10 mouse cellular contexts compared by ENCODE assay signal in genomic region chr6:84058671-84059141, GRCm38 (mm10). TPM values are rescaled to one million over a fixed set of nuclear protein-coding genes. Genes with fewer than 3 reads are reported as not detected.
DNase-seq lines count a peak whose midpoint lies in the region; ATAC-seq lines count a peak whose summit lies in the region.
"Had no signal": no experiment of that assay in that cellular context is flagged by ENCODE, and none has a peak within 500 bp of the region (broad histone marks: within the 10 kb centered on the region; RNA-seq: fewer than 3 reads in every experiment).

No protein-coding gene starts in this region.

- DNase-seq in neural tube, embryonic 11.5 days (ENCODE audit: low spot score) = no peak
- DNase-seq in heart, adult 9 months (ENCODE audit: low spot score in 2 of 2) = peak; percentile 79 to 84
- DNase-seq in kidney, postnatal 10 days = peak; percentile 85
- DNase-seq in midbrain, embryonic 10.5 days (ENCODE audit: low spot score) = no peak
- DNase-seq in layer of hippocampus, postnatal 36 days = no peak
- no peak for DNase-seq in urinary bladder, adult 2 months (ENCODE audit: low spot score)

- no peak overlapping the region for H3K4me2 ChIP-seq in neural tube, embryonic 11.5 days (ENCODE audit: low read depth)
- no peak overlapping the region for H3K4me2 ChIP-seq in neural tube, embryonic 15.5 days
- H3K4me2 ChIP-seq in stomach, embryonic 16.5 days (ENCODE audit: low read depth, low read length) = no peak overlapping the region
- H3K4me2 ChIP-seq: embryonic facial prominence, embryonic 15.5 days had no signal

- H3K4me1 ChIP-seq in neural tube, embryonic 11.5 days (ENCODE audit: control insufficient read depth, insufficient read depth, low read length) = no peaks in the 10 kb centered on the region
- H3K4me1 ChIP-seq in neural tube, embryonic 15.5 days = no peaks in the 10 kb centered on the region
- H3K4me1 ChIP-seq in stomach, embryonic 16.5 days (ENCODE audit: control insufficient read depth, insufficient read depth, low read length) = no peaks in the 10 kb centered on the region
- no peaks in the 10 kb centered on the region for H3K4me1 ChIP-seq in midbrain, embryonic 10.5 days

- no peak overlapping the region for H3K9ac ChIP-seq in neural tube, embryonic 11.5 days (ENCODE audit: low read length)
- no peak overlapping the region for H3K9ac ChIP-seq in neural tube, embryonic 15.5 days (replicated peaks)
- no peak overlapping the region for H3K9ac ChIP-seq in stomach, embryonic 16.5 days (ENCODE audit: low read length)
- H3K9ac ChIP-seq: embryonic facial prominence, embryonic 15.5 days had no signal

- no peak for ATAC-seq in neural tube, embryonic 11.5 days (ENCODE audit: insufficient read depth, low FRiP score, low TSS enrichment)
- no peak for ATAC-seq in neural tube, embryonic 15.5 days (ENCODE audit: low FRiP score)
- peak; percentile 68; the same call in 1 of the 2 replicates for ATAC-seq in stomach, embryonic 16.5 days (ENCODE audit: insufficient read depth, low FRiP score)

- H3K27ac ChIP-seq in neural tube, embryonic 11.5 days (ENCODE audit: low read depth, low read length) = 0 out of 2 replicates have a peak overlapping the region, but pooled peaks have one; percentile 20
- no peak overlapping the region for H3K27ac ChIP-seq in neural tube, embryonic 15.5 days (replicated peaks)
- no peak overlapping the region for H3K27ac ChIP-seq in stomach, embryonic 16.5 days (ENCODE audit: low read length)
- H3K27ac ChIP-seq in midbrain, embryonic 10.5 days (replicated peaks) = no peak overlapping the region
- H3K27ac ChIP-seq: embryonic facial prominence, embryonic 15.5 days had no signal

- H3K36me3 ChIP-seq in neural tube, embryonic 11.5 days (ENCODE audit: control insufficient read depth, insufficient read depth, low read length) = no peaks in the 10 kb centered on the region
- no peaks in the 10 kb centered on the region for H3K36me3 ChIP-seq in neural tube, embryonic 15.5 days
- H3K36me3 ChIP-seq in stomach, embryonic 16.5 days (ENCODE audit: control insufficient read depth, insufficient read depth, low read length) = no peaks in the 10 kb centered on the region
- no peaks in the 10 kb centered on the region for H3K36me3 ChIP-seq in midbrain, embryonic 10.5 days
- H3K36me3 ChIP-seq: embryonic facial prominence, embryonic 15.5 days had no signal

- H3K9me3 ChIP-seq in neural tube, embryonic 11.5 days (ENCODE audit: control insufficient read depth, low read length) = no peaks in the 10 kb centered on the region
- no peaks in the 10 kb centered on the region for H3K9me3 ChIP-seq in neural tube, embryonic 15.5 days (replicated peaks)
- no peaks in the 10 kb centered on the region for H3K9me3 ChIP-seq in stomach, embryonic 16.5 days (replicated peaks; ENCODE audit: control insufficient read depth, low read length)
- H3K9me3 ChIP-seq in midbrain, embryonic 10.5 days (replicated peaks) = no peaks in the 10 kb centered on the region
- H3K9me3 ChIP-seq: embryonic facial prominence, embryonic 15.5 days; megakaryocyte, embryonic 14.5 days had no signal

- no peak overlapping the region for H3K4me3 ChIP-seq in neural tube, embryonic 11.5 days (ENCODE audit: low read depth, low read length)
- no peak overlapping the region for H3K4me3 ChIP-seq in neural tube, embryonic 15.5 days (replicated peaks)
- H3K4me3 ChIP-seq in stomach, embryonic 16.5 days (replicated peaks; ENCODE audit: low read length) = no peak overlapping the region
- H3K4me3 ChIP-seq in midbrain, embryonic 10.5 days = no peak overlapping the region
- H3K4me3 ChIP-seq: embryonic facial prominence, embryonic 15.5 days; megakaryocyte, embryonic 14.5 days had no signal

- H3K27me3 ChIP-seq in neural tube, embryonic 11.5 days (ENCODE audit: control insufficient read depth, insufficient read depth, low read length) = no peaks in the 10 kb centered on the region
- H3K27me3 ChIP-seq in neural tube, embryonic 15.5 days (replicated peaks) = no peaks in the 10 kb centered on the region
- no peaks in the 10 kb centered on the region for H3K27me3 ChIP-seq in stomach, embryonic 16.5 days (ENCODE audit: control insufficient read depth, insufficient read depth, low read length)
- no peaks in the 10 kb centered on the region for H3K27me3 ChIP-seq in midbrain, embryonic 10.5 days (ENCODE audit: low read depth, poor library complexity, severe bottlenecking)
- H3K27me3 ChIP-seq: embryonic facial prominence, embryonic 15.5 days had no signal

- 77% methylated on average over 5 of the region's 5 CpGs for WGBS in neural tube, embryonic 11.5 days
- 71% methylated on average over 5 of the region's 5 CpGs for WGBS in neural tube, embryonic 15.5 days
- WGBS in stomach, embryonic 16.5 days = 51% methylated on average over 5 of the region's 5 CpGs
- 75% methylated on average over 5 of the region's 5 CpGs for WGBS in midbrain, embryonic 10.5 days

RNA-seq across cellular contexts. Expression of gene Dysf, which starts 50.3 kb away (rescaled TPM):
- polyA plus RNA-seq in neural tube, embryonic 11.5 days (2014; fragmentation: Nextera tagmentation; extraction: Ambion mirVana) = 6.3 and 6.7 TPM in 2 replicates
- polyA plus RNA-seq in neural tube, embryonic 15.5 days (2015; fragmentation: Nextera tagmentation; extraction: Ambion mirVana) = 2.3 and 4.2 TPM in 2 replicates
- polyA plus RNA-seq in stomach, embryonic 16.5 days (2015; fragmentation: Nextera tagmentation; extraction: Ambion mirVana) = 9.6 and 11.5 TPM in 2 replicates
- 2.4 and 3.3 TPM in 2 replicates for polyA plus RNA-seq in midbrain, embryonic 10.5 days (2016; fragmentation: Nextera tagmentation; extraction: Ambion mirVana)
- 1 to 10 TPM; 1.4 to 1.7 TPM for total RNA-seq in layer of hippocampus, postnatal 36 days (2021)
- polyA plus RNA-seq in urinary bladder, adult 2 months (2012; rRNA removed) = 14.9 and 17.6 TPM in 2 replicates

Comparison
In these comparisons a context has a peak if more than half of its experiments do, and no peak if none do; other contexts are left out.
1. DNase-seq: peak in heart, adult 9 months (2 of 2) and kidney, postnatal 10 days (single experiment); none in neural tube, embryonic 11.5 days (single experiment), midbrain, embryonic 10.5 days (single experiment), layer of hippocampus, postnatal 36 days (0 of 2) and urinary bladder, adult 2 months (single experiment).